Mouse (Mus musculus) gastrocnemius, postnatal 36 days (tissue): ENCODE results near the gene Ppa1. TPM values are rescaled to one million over a fixed set of nuclear protein-coding genes. Genes with fewer than 3 reads are reported as not detected.

Experiments used
- total RNA-seq, 2 experiments: library from RNA; stranded (reverse); gene quantifications; 2 replicates each; pipeline ENCODE4 v1.2.3; 2021

The Ppa1 gene
- total RNA-seq, 2 experiments from 2014 or later = 48.9 to 54.0 TPM

Other genes starting within 250 kb of the Ppa1 start
- under 1 TPM in 1 of 2 experiments, not detected in 1; 0.12 TPM for gene Nodal, start 230.6 kb upstream of the Ppa1 start, total RNA-seq
- gene Eif4ebp2, start 195.9 kb upstream of the Ppa1 start, total RNA-seq = 100 to 1,000 TPM; 115 to 116 TPM
- 100 to 1,000 TPM; 131 to 150 TPM for gene Lrrc20, start 172.8 kb upstream of the Ppa1 start, total RNA-seq
- not detected for gene Npffr1, start 53.1 kb upstream of the Ppa1 start, total RNA-seq
- gene Sar1a, start 31.7 kb downstream of the Ppa1 start, total RNA-seq = 100 to 1,000 TPM; 102 to 112 TPM
- gene Tysnd1, start 47.0 kb downstream of the Ppa1 start, total RNA-seq = 10 to 100 TPM in 1 of 2 experiments, 1 to 10 TPM in 1; 10.0 to 10.7 TPM
- 10 to 100 TPM; 12.5 to 17.2 TPM for gene Aifm2, start 66.7 kb downstream of the Ppa1 start, total RNA-seq
- 1 to 10 TPM in 1 of 2 experiments, under 1 TPM in 1; 0.52 to 1.0 TPM for gene H2afy2, start 135.6 kb downstream of the Ppa1 start, total RNA-seq